Mouse (Mus musculus): Measurements from ENCODE around the gene Arhgap22. TPM values are rescaled to one million over a fixed set of nuclear protein-coding genes. Genes with fewer than 3 reads are reported as not detected.

Gene Arhgap22
- polyA plus RNA-seq (2012; rRNA removed) = 6.6 and 8.4 TPM in 2 replicates

DNA sequence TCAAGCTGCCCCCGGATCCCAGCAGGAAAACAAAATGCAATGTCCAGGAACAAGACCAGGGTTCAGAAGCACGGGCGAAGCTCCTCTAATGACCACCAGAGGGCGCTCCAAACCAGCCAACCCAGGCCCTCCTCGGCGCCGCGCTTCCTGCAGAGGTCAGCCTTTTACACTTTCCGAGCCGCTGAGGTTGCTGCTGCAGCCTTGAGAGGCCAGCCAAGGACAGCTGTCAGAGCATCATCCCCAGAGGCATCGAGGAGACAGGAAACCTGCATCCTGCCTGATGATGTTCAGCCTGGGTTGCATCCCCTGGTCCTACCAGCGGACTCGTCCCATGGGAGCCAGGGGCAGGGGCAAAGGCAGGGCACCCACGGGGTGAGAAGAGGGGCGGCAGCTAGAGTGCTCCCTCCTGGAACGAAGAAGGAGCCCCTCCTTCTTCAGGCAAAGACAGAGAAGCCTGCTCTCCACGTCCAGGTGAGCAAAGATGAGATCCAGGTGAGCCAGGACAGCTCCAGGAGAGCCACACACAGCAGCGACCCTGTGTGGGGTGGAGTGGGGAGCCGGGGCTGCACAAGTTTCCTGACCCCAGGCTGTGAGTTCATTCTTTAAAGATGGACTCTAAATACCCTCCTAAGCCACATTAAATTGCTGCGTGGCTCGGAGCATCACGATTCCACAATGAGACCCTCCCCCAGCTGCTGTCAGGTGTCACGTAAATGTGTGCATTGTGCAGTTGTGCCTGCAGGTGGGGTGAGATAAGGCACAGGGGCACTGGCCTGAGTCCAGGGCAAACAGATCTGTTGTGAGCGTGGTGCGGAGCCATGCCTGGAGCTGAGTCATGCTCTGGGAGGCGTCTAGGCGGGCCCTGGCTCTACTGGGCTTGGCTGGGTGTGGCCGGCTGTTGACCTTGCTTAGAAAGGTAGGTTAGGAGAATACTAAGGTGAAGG lies at the start of gene Arhgap22:
Gene Arhgap22 (plus strand): TSS at position 204 of the 944 bp plus-strand sequence.
- WGBS = 20% methylated on average over 28 of the region's 28 CpGs
- Histone ChIP-seq H3K27ac (ENCODE audit: insufficient read depth, low read length) (no peak within 1 kb of the TSS), H3K4me1 (ENCODE audit: control insufficient read depth, insufficient read depth, low read length) (no peaks in the 10 kb centered on the region), H3K27me3 (ENCODE audit: control insufficient read depth, insufficient read depth, low read length) (no peaks in the 10 kb centered on the region), H3K4me3 (replicated peaks; ENCODE audit: insufficient read depth, low read depth, low read length) (no peak within 1 kb of the TSS)
- TF ChIP-seq POLR2A (IDR thresholded peaks at IDR 0.05; ENCODE audit: borderline replicate concordance, insufficient read depth, low read length) (no peak), CTCF (IDR thresholded peaks at IDR 0.05; ENCODE audit: borderline replicate concordance, insufficient read depth, low read depth, low read length) (peak; percentile 95)
- DNase-seq = peak; percentile 71 to 81

GRCm38 (mm10) chr14:33168750-33169149 lies 45.1 kb upstream of the Arhgap22 start:
- Histone ChIP-seq H3K27ac (ENCODE audit: insufficient read depth, low read length) (no peak overlapping the region), H3K27me3 (ENCODE audit: control insufficient read depth, insufficient read depth, low read length) (no peaks in the 10 kb centered on the region), H3K4me1 (ENCODE audit: control insufficient read depth, insufficient read depth, low read length) (no peaks in the 10 kb centered on the region), H3K4me3 (replicated peaks; ENCODE audit: insufficient read depth, low read depth, low read length) (no peak overlapping the region)
- DNase-seq = no peak
- TF ChIP-seq POLR2A (IDR thresholded peaks at IDR 0.05; ENCODE audit: borderline replicate concordance, insufficient read depth, low read length) = no peak
- no peak for TF ChIP-seq CTCF (IDR thresholded peaks at IDR 0.05; ENCODE audit: borderline replicate concordance, insufficient read depth, low read depth, low read length)
- WGBS = 80% methylated on average over 4 of the region's 4 CpGs

- Histone ChIP-seq H3K27ac (ENCODE audit: insufficient read depth, low read length) (no peak overlapping the region), H3K4me3 (replicated peaks; ENCODE audit: insufficient read depth, low read depth, low read length) (no peak overlapping the region), H3K4me1 (ENCODE audit: control insufficient read depth, insufficient read depth, low read length) (no peaks in the 10 kb centered on the region; the same call in 1 of the 2 replicates), H3K27me3 (ENCODE audit: control insufficient read depth, insufficient read depth, low read length) (no peaks in the 10 kb centered on the region)
- TF ChIP-seq POLR2A (IDR thresholded peaks at IDR 0.05; ENCODE audit: borderline replicate concordance, insufficient read depth, low read length) (no peak), CTCF (IDR thresholded peaks at IDR 0.05; ENCODE audit: borderline replicate concordance, insufficient read depth, low read depth, low read length) (no peak)
- 79% methylated on average over 1 of the region's 1 CpGs for WGBS
- DNase-seq = no peak
Observed at GRCm38 (mm10) chr14:33171942-33172341, 41.9 kb upstream of the Arhgap22 start.

- 66% methylated on average over 4 of the region's 4 CpGs for WGBS
- H3K27me3 ChIP-seq (ENCODE audit: control insufficient read depth, insufficient read depth, low read length) = no peaks in the 10 kb centered on the region
- no peak overlapping the region for H3K4me3 ChIP-seq (replicated peaks; ENCODE audit: insufficient read depth, low read depth, low read length)
- DNase-seq = peak; percentile 48 to 65
- H3K27ac ChIP-seq (ENCODE audit: insufficient read depth, low read length) = no peak overlapping the region
- TF ChIP-seq CTCF (IDR thresholded peaks at IDR 0.05; ENCODE audit: borderline replicate concordance, insufficient read depth, low read depth, low read length) (no peak), POLR2A (IDR thresholded peaks at IDR 0.05; ENCODE audit: borderline replicate concordance, insufficient read depth, low read length) (no peak)
- H3K4me1 ChIP-seq (ENCODE audit: control insufficient read depth, insufficient read depth, low read length) = no peaks in the 10 kb centered on the region; the same call in 1 of the 2 replicates
Observed at GRCm38 (mm10) chr14:33175059-33175821, 38.6 kb upstream of the Arhgap22 start.

DNA sequence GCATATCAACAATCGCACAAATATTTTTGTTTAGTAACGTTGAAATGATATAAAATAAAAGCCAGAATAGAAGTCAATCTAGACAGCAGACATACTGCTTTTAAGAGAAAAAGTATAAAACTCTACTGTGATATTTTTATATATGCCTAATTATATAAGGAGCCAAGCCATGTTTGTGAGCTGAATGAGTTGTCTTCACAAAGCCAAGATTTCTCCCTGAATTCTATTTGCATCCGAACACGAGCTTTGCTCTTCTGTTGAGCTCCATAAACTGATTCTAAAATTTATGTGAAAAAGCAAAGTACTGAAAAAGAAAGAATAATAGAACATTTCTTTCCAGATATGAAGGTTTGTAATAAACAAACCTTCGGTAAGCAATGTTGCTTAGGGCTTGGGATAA lies 33.7 kb upstream of the Arhgap22 start:
- TF ChIP-seq POLR2A (IDR thresholded peaks at IDR 0.05; ENCODE audit: borderline replicate concordance, insufficient read depth, low read length) = no peak
- no peak for TF ChIP-seq CTCF (IDR thresholded peaks at IDR 0.05; ENCODE audit: borderline replicate concordance, insufficient read depth, low read depth, low read length)
- H3K4me3 ChIP-seq (replicated peaks; ENCODE audit: insufficient read depth, low read depth, low read length) = no peak overlapping the region
- H3K4me1 ChIP-seq (ENCODE audit: control insufficient read depth, insufficient read depth, low read length) = no peaks in the 10 kb centered on the region; the same call in 1 of the 2 replicates
- DNase-seq = no peak
- no peak overlapping the region for H3K27ac ChIP-seq (ENCODE audit: insufficient read depth, low read length)
- no peaks in the 10 kb centered on the region for H3K27me3 ChIP-seq (ENCODE audit: control insufficient read depth, insufficient read depth, low read length)
- 94% methylated on average over 5 of the region's 5 CpGs for WGBS

DNA sequence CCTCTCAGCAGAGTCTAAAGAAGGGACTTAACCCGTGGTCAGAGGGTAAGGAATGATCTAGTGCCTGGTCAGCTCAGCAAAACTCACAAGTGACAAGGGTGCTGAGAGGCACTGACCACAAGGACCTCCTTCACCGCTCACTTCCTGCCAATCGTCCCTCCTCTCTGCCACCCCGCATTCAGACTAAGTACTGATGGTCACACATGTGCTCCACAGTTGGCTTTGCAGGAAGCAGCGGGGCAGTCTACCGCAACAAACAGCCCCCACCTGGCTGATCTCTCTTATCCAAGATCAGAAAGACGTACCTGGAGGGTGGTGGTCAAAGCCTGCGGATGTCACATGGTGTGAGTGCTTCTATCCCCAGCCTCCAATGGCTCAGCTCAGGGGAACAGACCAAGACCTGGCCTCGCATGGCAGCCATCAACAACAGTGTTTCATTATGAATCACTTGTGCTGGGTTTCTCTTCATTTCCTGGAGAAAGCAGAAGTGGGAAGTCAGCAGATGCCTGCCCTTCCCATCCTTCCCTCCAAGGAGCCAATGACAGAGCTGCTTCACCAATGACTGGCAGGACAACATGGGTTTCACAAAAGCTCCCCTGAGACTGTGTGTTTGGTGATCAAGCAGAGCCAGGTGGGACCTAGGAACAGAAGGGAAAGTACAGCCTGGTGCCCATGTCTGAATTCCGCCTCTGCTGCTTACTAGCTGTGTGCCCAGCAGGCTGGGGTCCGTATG lies 28.6 kb upstream of the Arhgap22 start, which contains the start of gene Wdfy4:
Gene Wdfy4 (minus strand): TSS at position 441 of the 733 bp plus-strand sequence.
- Histone ChIP-seq H3K27me3 (ENCODE audit: control insufficient read depth, insufficient read depth, low read length) (no peaks in the 10 kb centered on the region), H3K4me3 (replicated peaks; ENCODE audit: insufficient read depth, low read depth, low read length) (no peak within 1 kb of the TSS), H3K4me1 (ENCODE audit: control insufficient read depth, insufficient read depth, low read length) (no peaks in the 10 kb centered on the region), H3K27ac (ENCODE audit: insufficient read depth, low read length) (no peak within 1 kb of the TSS)
- 92% methylated on average over 11 of the region's 11 CpGs for WGBS
- TF ChIP-seq POLR2A (IDR thresholded peaks at IDR 0.05; ENCODE audit: borderline replicate concordance, insufficient read depth, low read length) (no peak), CTCF (IDR thresholded peaks at IDR 0.05; ENCODE audit: borderline replicate concordance, insufficient read depth, low read depth, low read length) (no peak)
- DNase-seq = no peak

DNA sequence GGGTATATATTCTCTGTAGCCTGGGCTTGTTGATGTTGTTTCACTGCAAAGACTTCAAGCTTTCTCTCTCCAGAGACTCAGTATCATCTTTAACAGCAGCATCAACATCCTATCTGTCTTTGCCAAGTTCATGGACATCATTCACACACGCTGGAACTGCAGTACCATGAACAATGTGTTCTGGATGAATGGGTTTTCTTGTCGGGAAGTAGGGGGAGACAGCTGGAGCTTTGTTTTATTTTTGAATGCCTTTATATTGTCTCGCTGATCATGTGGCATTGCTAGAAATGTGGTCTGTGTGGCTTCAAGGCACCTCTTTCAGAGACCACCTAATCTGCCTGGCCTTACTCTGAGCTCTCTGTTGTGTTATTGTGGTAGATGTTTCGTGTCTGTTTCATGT lies 26.6 kb upstream of the Arhgap22 start:
- no peak overlapping the region for H3K27ac ChIP-seq (ENCODE audit: insufficient read depth, low read length)
- WGBS = 33% methylated on average over 4 of the region's 4 CpGs
- no peak for TF ChIP-seq CTCF (IDR thresholded peaks at IDR 0.05; ENCODE audit: borderline replicate concordance, insufficient read depth, low read depth, low read length)
- no peak for TF ChIP-seq POLR2A (IDR thresholded peaks at IDR 0.05; ENCODE audit: borderline replicate concordance, insufficient read depth, low read length)
- H3K4me3 ChIP-seq (replicated peaks; ENCODE audit: insufficient read depth, low read depth, low read length) = no peak overlapping the region
- no peaks in the 10 kb centered on the region for H3K4me1 ChIP-seq (ENCODE audit: control insufficient read depth, insufficient read depth, low read length)
- no peaks in the 10 kb centered on the region for H3K27me3 ChIP-seq (ENCODE audit: control insufficient read depth, insufficient read depth, low read length)
- DNase-seq = no peak

All from cerebellum, adult 2 months (tissue).